ENCODE assay signal across 21 mouse cellular contexts in the genomic region with DNA sequence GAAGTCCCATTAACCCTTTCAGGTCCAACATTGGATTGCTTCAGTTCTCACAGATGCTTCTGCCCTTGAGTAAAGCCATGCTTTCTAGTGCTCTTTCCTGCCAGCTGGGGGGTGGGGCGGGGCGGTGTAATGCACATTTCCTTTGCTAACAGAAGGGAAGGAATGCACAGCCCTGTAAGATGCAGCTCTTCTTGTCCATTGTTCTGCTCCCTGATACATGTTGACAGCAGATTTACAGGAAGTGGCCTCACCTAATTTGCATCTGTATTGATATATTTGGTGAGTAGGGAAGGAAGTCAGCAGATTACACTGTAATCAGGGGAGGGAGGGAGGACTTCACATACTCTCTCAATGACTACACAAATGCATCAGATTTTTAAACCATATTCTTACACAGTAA.
DNase-seq lines count a peak whose midpoint lies in the region; ATAC-seq and TF ChIP-seq lines count a peak whose summit lies in the region.
"Had no signal": no experiment of that assay in that cellular context is flagged by ENCODE, and none has a peak within 500 bp of the region (broad histone marks: within the 10 kb centered on the region; RNA-seq: fewer than 3 reads in every experiment).

No protein-coding gene starts in this region.

- no peaks in the 10 kb centered on the region for H3K27me3 ChIP-seq in CH12.LX (replicated peaks)
- no peaks in the 10 kb centered on the region for H3K27me3 ChIP-seq in liver, embryonic 16.5 days (ENCODE audit: control insufficient read depth, insufficient read depth, low read depth, low read length)
- H3K27me3 ChIP-seq in hindbrain, embryonic 11.5 days (ENCODE audit: control insufficient read depth, insufficient read depth, low read length) = no peaks in the 10 kb centered on the region
- H3K27me3 ChIP-seq: neural tube, embryonic 12.5 days; stomach, embryonic 15.5 days had no signal

- TF ChIP-seq CTCF in CH12.LX (conservative IDR thresholded peaks at IDR 0.05 in 1 of 2, IDR thresholded peaks at IDR 0.05 in 1 of 2; ENCODE audit: low read depth in 2 of 2, low read length in 2 of 2) = no peak
- no peak for TF ChIP-seq CTCF in bone marrow macrophage, adult 2 months (IDR thresholded peaks at IDR 0.05; ENCODE audit: low read depth, low read length)

- ATAC-seq in liver, embryonic 16.5 days (ENCODE audit: low read depth) = peak; percentile 35; the same call in 1 of the 2 replicates
- no peak for ATAC-seq in hindbrain, embryonic 11.5 days (ENCODE audit: low FRiP score)
- ATAC-seq: hindbrain, embryonic 16.5 days; intestine, postnatal 0 days had no signal

- WGBS in liver, embryonic 16.5 days (ENCODE audit: insufficient replicate concordance) = 44% methylated on average over 2 of the region's 2 CpGs
- 94% methylated on average over 2 of the region's 2 CpGs for WGBS in hindbrain, embryonic 11.5 days

- H3K4me1 ChIP-seq in CH12.LX (ENCODE audit: control insufficient read depth in 1 of 2, insufficient read depth in 2 of 2) = peaks cover 4 to 19% of the 10 kb centered on the region in 2 experiments; a peak in 3 of 4 replicates
- H3K4me1 ChIP-seq in bone marrow macrophage, adult 2 months (ENCODE audit: control insufficient read depth, insufficient read depth, low read length) = peaks cover 56% of the 10 kb centered on the region
- H3K4me1 ChIP-seq in liver, embryonic 16.5 days (ENCODE audit: control insufficient read depth, low read depth, low read length) = no peaks in the 10 kb centered on the region
- H3K4me1 ChIP-seq in hindbrain, embryonic 11.5 days (replicated peaks; ENCODE audit: control insufficient read depth, insufficient read depth, low read length) = no peaks in the 10 kb centered on the region
- H3K4me1 ChIP-seq: stomach, embryonic 15.5 days had no signal

- H3K27ac ChIP-seq in CH12.LX (ENCODE audit: insufficient read depth, low read depth) = no peak overlapping the region; the same call in 1 of the 2 replicates
- peak overlapping the region; percentile 87 for H3K27ac ChIP-seq in bone marrow macrophage, adult 2 months (ENCODE audit: insufficient read depth, low read depth, low read length)
- H3K27ac ChIP-seq in liver, embryonic 16.5 days (ENCODE audit: low read length) = no peak overlapping the region
- H3K27ac ChIP-seq in hindbrain, embryonic 11.5 days (ENCODE audit: low read depth, low read length) = no peak overlapping the region
- H3K27ac ChIP-seq: heart, embryonic 10.5 days; kidney, postnatal 0 days; layer of hippocampus, adult 2 months; left cerebral cortex, adult 2 months; limb, embryonic 10.5 days; neural tube, embryonic 12.5 days; stomach, embryonic 15.5 days had no signal

- H3K79me2 ChIP-seq in CH12.LX (replicated peaks; ENCODE audit: control insufficient read depth, extremely low read depth, insufficient read depth, poor library complexity, severe bottlenecking) = no peaks in the 10 kb centered on the region

- H3K4me3 ChIP-seq in CH12.LX (replicated peaks in 1 of 3; ENCODE audit: low read depth in 2 of 3, low read length in 2 of 3, poor library complexity in 1 of 3) = no peak overlapping the region
- H3K4me3 ChIP-seq in bone marrow macrophage, adult 2 months (ENCODE audit: insufficient read depth, low read length) = no peak overlapping the region
- H3K4me3 ChIP-seq in liver, embryonic 16.5 days (ENCODE audit: low read depth, low read length) = no peak overlapping the region
- no peak overlapping the region for H3K4me3 ChIP-seq in hindbrain, embryonic 11.5 days (ENCODE audit: low read depth, low read length)
- H3K4me3 ChIP-seq: heart, embryonic 10.5 days; layer of hippocampus, adult 2 months; left cerebral cortex, adult 2 months; limb, embryonic 10.5 days; neural tube, embryonic 12.5 days; stomach, embryonic 15.5 days had no signal

- TF ChIP-seq EP300 in CH12.LX (IDR thresholded peaks at IDR 0.05; ENCODE audit: low read length) = no peak

- no peak overlapping the region for H3K9ac ChIP-seq in CH12.LX (ENCODE audit: insufficient read depth, low read depth)
- no peak overlapping the region for H3K9ac ChIP-seq in liver, embryonic 16.5 days (ENCODE audit: low read depth, low read length)
- H3K9ac ChIP-seq in hindbrain, embryonic 11.5 days (ENCODE audit: low read depth, low read length) = no peak overlapping the region
- H3K9ac ChIP-seq: neural tube, embryonic 12.5 days; stomach, embryonic 15.5 days had no signal

- TF ChIP-seq RAD21 in CH12.LX (IDR thresholded peaks at IDR 0.05; ENCODE audit: low read depth, low read length) = no peak

- H3K9me3 ChIP-seq in CH12.LX (replicated peaks; ENCODE audit: low read length) = no peaks in the 10 kb centered on the region
- H3K9me3 ChIP-seq in liver, embryonic 16.5 days (replicated peaks; ENCODE audit: control insufficient read depth, low read length) = no peaks in the 10 kb centered on the region
- H3K9me3 ChIP-seq in hindbrain, embryonic 11.5 days (ENCODE audit: control insufficient read depth, low read length) = no peaks in the 10 kb centered on the region
- H3K9me3 ChIP-seq: heart, embryonic 10.5 days; limb, embryonic 10.5 days; neural tube, embryonic 12.5 days; stomach, embryonic 15.5 days had no signal

- no peak overlapping the region for H3K4me2 ChIP-seq in CH12.LX (ENCODE audit: insufficient read depth, low read depth, poor library complexity, severe bottlenecking)
- H3K4me2 ChIP-seq in liver, embryonic 16.5 days (ENCODE audit: low read depth, low read length) = no peak overlapping the region
- H3K4me2 ChIP-seq in hindbrain, embryonic 11.5 days (replicated peaks; ENCODE audit: low read depth, low read length) = no peak overlapping the region
- H3K4me2 ChIP-seq: neural tube, embryonic 12.5 days; stomach, embryonic 15.5 days had no signal

- dilution Hi-C loops in CH12.LX (cut with MboI; ENCODE audit: extremely low pct_ligation_motif_present, extremely low pct_unique_long_range_greater_than_20kb, low sequenced_read_pairs) = no loop called here

- peak; percentile 14 for DNase-seq in heart, postnatal 4 days
- DNase-seq in heart, postnatal 10 days = no peak
- peak; percentile 48 for DNase-seq in CH12.LX (ENCODE audit: extremely low read depth)
- DNase-seq in hindbrain, embryonic 11.5 days (ENCODE audit: low spot score) = no peak
- no peak for DNase-seq in frontal cortex, postnatal 25 days (ENCODE audit: low spot score in 2 of 2)
- DNase-seq in thymus, postnatal 36 days = no peak
- DNase-seq: cerebellum, adult 11 months; cerebellum, postnatal 36 days; gastrocnemius, postnatal 10 days; thymus, adult 2 months had no signal

- TF ChIP-seq POLR2A in CH12.LX (IDR thresholded peaks at IDR 0.05; ENCODE audit: low read depth, low read length) = no peak
- no peak for TF ChIP-seq POLR2A in bone marrow macrophage, adult 2 months (IDR thresholded peaks at IDR 0.05; ENCODE audit: borderline replicate concordance, low read depth, low read length)

- in situ Hi-C loops in CH12.LX (cut with MboI; ENCODE audit: low pct_ligation_motif_present, low pct_unique_long_range_greater_than_20kb, low sequenced_read_pairs) = no loop called here

- intact Hi-C loops in heart, postnatal 10 days (cut with DNase I) = loop anchor here (5.0 to 10.0 kb wide), 5 partner anchors 235 to 1573 kb away; no protein-coding TSS in a partner anchor

- no peaks in the 10 kb centered on the region for H3K36me3 ChIP-seq in CH12.LX (replicated peaks in 1 of 2; ENCODE audit: control insufficient read depth in 1 of 2, insufficient read depth in 1 of 2, low read length in 1 of 2)
- H3K36me3 ChIP-seq in liver, embryonic 16.5 days (ENCODE audit: control insufficient read depth, insufficient read depth) = no peaks in the 10 kb centered on the region
- H3K36me3 ChIP-seq in hindbrain, embryonic 11.5 days (ENCODE audit: control insufficient read depth, insufficient read depth, low read length) = no peaks in the 10 kb centered on the region
- H3K36me3 ChIP-seq: heart, embryonic 10.5 days; limb, embryonic 10.5 days; neural tube, embryonic 12.5 days; stomach, embryonic 15.5 days had no signal

TF ChIP-seq in CH12.LX, 34 proteins besides CTCF, POLR2A, EP300 and RAD21:
- TF ChIP-seq MAX (IDR thresholded peaks at IDR 0.05; ENCODE audit: low read length) (no peak), MAZ (IDR thresholded peaks at IDR 0.05; ENCODE audit: low read depth, low read length) (no peak), UBTF (IDR thresholded peaks at IDR 0.05; ENCODE audit: low read depth, low read length) (no peak), ZNF384 (IDR thresholded peaks at IDR 0.05; ENCODE audit: low read depth, low read length) (no peak), KAT2A (IDR thresholded peaks at IDR 0.05; ENCODE audit: insufficient replicate concordance, low read length) (no peak), E2F4 (IDR thresholded peaks at IDR 0.05; ENCODE audit: insufficient replicate concordance, low read depth, low read length) (no peak), ZMIZ1 (IDR thresholded peaks at IDR 0.05; ENCODE audit: low read depth, low read length) (no peak), ZC3H11A (IDR thresholded peaks at IDR 0.05; ENCODE audit: low read depth, low read length) (no peak), MEF2A (IDR thresholded peaks at IDR 0.05; ENCODE audit: borderline replicate concordance, low read depth, low read length) (no peak), NRF1 (IDR thresholded peaks at IDR 0.05; ENCODE audit: low read depth, low read length) (no peak), MXI1 (IDR thresholded peaks at IDR 0.05; ENCODE audit: low read depth, low read length) (no peak), CHD2 (IDR thresholded peaks at IDR 0.05; ENCODE audit: low read length) (no peak), NELFE (IDR thresholded peaks at IDR 0.05; ENCODE audit: low read depth, low read length) (no peak), PAX5 (IDR thresholded peaks at IDR 0.05; ENCODE audit: low read length) (no peak), SMC3 (IDR thresholded peaks at IDR 0.05; ENCODE audit: low read depth, low read length) (no peak), JUND (conservative IDR thresholded peaks at IDR 0.05; ENCODE audit: low read depth, low read length) (no peak), MYC (IDR thresholded peaks at IDR 0.05; ENCODE audit: low read depth, low read length) (no peak), USF2 (conservative IDR thresholded peaks at IDR 0.05; ENCODE audit: low read depth, low read length) (no peak), BHLHE40 (IDR thresholded peaks at IDR 0.05; ENCODE audit: low read depth, low read length) (no peak), ELF1 (IDR thresholded peaks at IDR 0.05; ENCODE audit: low read depth, low read length) (no peak)

Comparison
In these comparisons a context has a peak if more than half of its experiments do, and no peak if none do; other contexts are left out.
1. DNase-seq: peak in heart, postnatal 4 days (single experiment) and CH12.LX (single experiment); none in heart, postnatal 10 days (0 of 2), hindbrain, embryonic 11.5 days (single experiment), frontal cortex, postnatal 25 days (0 of 2) and thymus, postnatal 36 days (0 of 2).